Mouse (Mus musculus): ENCODE measurements around the gene Abcb6. TPM values are rescaled to one million over a fixed set of nuclear protein-coding genes. Genes with fewer than 3 reads are reported as not detected.

Abcb6 gene
- total and polyA plus RNA-seq, 3 experiments = 15.5 to 29.0 (median 19.2) TPM

GRCm38 (mm10) chr1:75168472-75169464, 11.4 kb downstream of the Abcb6 start, which contains the start of gene Zfand2b (continued):
- TF ChIP-seq MYC (IDR thresholded peaks at IDR 0.05; ENCODE audit: low read depth, low read length) = peak; percentile 63
- TF ChIP-seq BHLHE40 (IDR thresholded peaks at IDR 0.05; ENCODE audit: low read depth, low read length) = peak; percentile 78
- TF ChIP-seq SIN3A (IDR thresholded peaks at IDR 0.05; ENCODE audit: low read length) = peak; percentile 58; the same call in 1 of the 2 replicates
- TF ChIP-seq CTCF (conservative IDR thresholded peaks at IDR 0.05 in 1 of 2, IDR thresholded peaks at IDR 0.05 in 1 of 2; ENCODE audit: low read depth in 2 of 2, low read length in 2 of 2) = peak in 1 of 2 experiments; percentile 4; a peak in 1 of 4 replicates
- peak; percentile 78; the same call in 1 of the 2 replicates for TF ChIP-seq NELFE (IDR thresholded peaks at IDR 0.05; ENCODE audit: low read depth, low read length)
- TF ChIP-seq MAFK (IDR thresholded peaks at IDR 0.05; ENCODE audit: insufficient replicate concordance, low read length) = no peak
- no peak for TF ChIP-seq ZKSCAN1 (IDR thresholded peaks at IDR 0.05; ENCODE audit: borderline replicate concordance, low read depth, low read length)
- 0 out of 2 replicates have a peak, but pooled peaks have one; percentile 3 for TF ChIP-seq JUN (IDR thresholded peaks at IDR 0.05; ENCODE audit: insufficient read depth, low read depth, low read length)
- TF ChIP-seq ZC3H11A (IDR thresholded peaks at IDR 0.05; ENCODE audit: low read depth, low read length) = no peak
- TF ChIP-seq MXI1 (IDR thresholded peaks at IDR 0.05; ENCODE audit: low read depth, low read length) = peak; percentile 60; the same call in 1 of the 2 replicates
- TF ChIP-seq UBTF (IDR thresholded peaks at IDR 0.05; ENCODE audit: low read depth, low read length) = no peak; the same call in 1 of the 2 replicates
- no peak for TF ChIP-seq PAX5 (IDR thresholded peaks at IDR 0.05; ENCODE audit: low read length)
- no peak; the same call in 1 of the 2 replicates for TF ChIP-seq MAX (IDR thresholded peaks at IDR 0.05; ENCODE audit: low read length)

- dilution Hi-C loops (cut with MboI; ENCODE audit: extremely low pct_ligation_motif_present, extremely low pct_unique_long_range_greater_than_20kb, low sequenced_read_pairs) = no loop called here
- in situ Hi-C loops (cut with MboI; ENCODE audit: low pct_ligation_motif_present, low pct_unique_long_range_greater_than_20kb, low sequenced_read_pairs) = no loop called here
- peaks cover 6 to 25% of the 10 kb centered on the region in 2 experiments for H3K4me1 ChIP-seq (ENCODE audit: control insufficient read depth in 1 of 2, insufficient read depth in 2 of 2)
- H3K4me3 ChIP-seq (replicated peaks in 1 of 3; ENCODE audit: low read depth in 2 of 3, low read length in 2 of 3, poor library complexity in 1 of 3) = peak overlapping the region; percentile 41 to 67 (median 51)
- H3K27me3 ChIP-seq (replicated peaks) = no peaks in the 10 kb centered on the region
- H3K36me3 ChIP-seq (replicated peaks in 1 of 2; ENCODE audit: control insufficient read depth in 1 of 2, insufficient read depth in 1 of 2, low read length in 1 of 2) = peaks cover 32 to 36% of the 10 kb centered on the region in 2 experiments
- no peak for DNase-seq (ENCODE audit: extremely low read depth)
- H3K9ac ChIP-seq (ENCODE audit: insufficient read depth, low read depth) = peak overlapping the region; percentile 71
- peak overlapping the region; percentile 76 for H3K4me2 ChIP-seq (ENCODE audit: insufficient read depth, low read depth, poor library complexity, severe bottlenecking)
- H3K79me2 ChIP-seq (replicated peaks; ENCODE audit: control insufficient read depth, extremely low read depth, insufficient read depth, poor library complexity, severe bottlenecking) = no peaks in the 10 kb centered on the region
- no peaks in the 10 kb centered on the region for H3K9me3 ChIP-seq (replicated peaks; ENCODE audit: low read length)
- peak overlapping the region; percentile 38; the same call in 1 of the 2 replicates for H3K27ac ChIP-seq (ENCODE audit: insufficient read depth, low read depth)
- no peak for TF ChIP-seq USF1 (IDR thresholded peaks at IDR 0.05; ENCODE audit: low read depth, low read length)
- no peak for TF ChIP-seq PAX5 (IDR thresholded peaks at IDR 0.05; ENCODE audit: low read length)
- no peak for TF ChIP-seq MAZ (IDR thresholded peaks at IDR 0.05; ENCODE audit: low read depth, low read length)
- TF ChIP-seq TCF12 (IDR thresholded peaks at IDR 0.05; ENCODE audit: low read depth, low read length) = no peak
- no peak for TF ChIP-seq MYC (IDR thresholded peaks at IDR 0.05; ENCODE audit: low read depth, low read length)
- no peak for TF ChIP-seq RAD21 (IDR thresholded peaks at IDR 0.05; ENCODE audit: low read depth, low read length)
- TF ChIP-seq ZC3H11A (IDR thresholded peaks at IDR 0.05; ENCODE audit: low read depth, low read length) = no peak
- no peak for TF ChIP-seq CHD2 (IDR thresholded peaks at IDR 0.05; ENCODE audit: low read length)
- no peak for TF ChIP-seq BHLHE40 (IDR thresholded peaks at IDR 0.05; ENCODE audit: low read depth, low read length)
- no peak for TF ChIP-seq POLR2A (IDR thresholded peaks at IDR 0.05; ENCODE audit: low read depth, low read length)
These were observed 12.1 kb downstream of the Abcb6 start for GRCm38 (mm10) chr1:75168093-75168471.
